Mouse (Mus musculus) CH12.LX (cell line): Measurements from ENCODE around the gene C77080. TPM values are rescaled to one million over a fixed set of nuclear protein-coding genes. Genes with fewer than 3 reads are reported as not detected.

Source experiments
- DNase-seq: peaks from one replicate; pipeline ENCODE4 v3.0.0-alpha.2; 2013; ENCODE audit errors: extremely low read depth
- H3K27ac ChIP-seq: 2 replicates; pipeline ENCODE4 v1.5.1; 2012; ENCODE audit warnings: low read depth, mild to moderate bottlenecking, control low read depth, moderate library complexity; ENCODE audit not compliant: insufficient read depth
- H3K27me3 ChIP-seq: replicated peaks from 2 replicates; pipeline ENCODE3; 2012; ENCODE audit warnings: inconsistent platforms
- H3K36me3 ChIP-seq, 2 experiments: replicated peaks in 1 of 2; 2 replicates each; pipeline versions ENCODE3 to v1.6.1; 2012; ENCODE audit warnings: inconsistent platforms in 1 of 2, low read length in 1 of 2, mild to moderate bottlenecking in 1 of 2, mixed read lengths in 1 of 2, moderate library complexity in 1 of 2; ENCODE audit not compliant: control insufficient read depth in 1 of 2, insufficient read depth in 1 of 2
- H3K4me1 ChIP-seq, 2 experiments: 2 replicates each; pipeline ENCODE4 v1.6.1; 2012; ENCODE audit warnings: inconsistent platforms in 1 of 2, moderate library complexity in 1 of 2; ENCODE audit not compliant: insufficient read depth in 2 of 2, control insufficient read depth in 1 of 2
- H3K4me2 ChIP-seq: 2 replicates; pipeline ENCODE4 v1.6.1; 2012; ENCODE audit warnings: low read depth, mild to moderate bottlenecking, control low read depth; ENCODE audit not compliant: poor library complexity, insufficient read depth, severe bottlenecking
- H3K4me3 ChIP-seq, 3 experiments: fragments of 150-350 bp in 1 of 3; sonication (generic) in 1 of 3; replicated peaks in 1 of 3; 2 replicates each; pipeline versions ENCODE3 to v1.5.1; 2011 to 2012; ENCODE audit warnings: low read depth in 2 of 3, low read length in 2 of 3, mild to moderate bottlenecking in 2 of 3, moderate library complexity in 2 of 3, control low read depth in 1 of 3, improper control_type of control experiment in 1 of 3, inconsistent platforms in 1 of 3, mixed read lengths in 1 of 3; ENCODE audit not compliant: poor library complexity in 1 of 3
- H3K79me2 ChIP-seq: replicated peaks from 2 replicates; pipeline ENCODE4 v1.6.1; 2012; ENCODE audit warnings: mild to moderate bottlenecking, moderate library complexity; ENCODE audit not compliant: control insufficient read depth, poor library complexity, insufficient read depth, severe bottlenecking; ENCODE audit errors: extremely low read depth
- H3K9ac ChIP-seq: 2 replicates; pipeline ENCODE4 v1.6.1; 2012; ENCODE audit warnings: low read depth, mild to moderate bottlenecking, control low read depth, moderate library complexity; ENCODE audit not compliant: insufficient read depth
- H3K9me3 ChIP-seq: replicated peaks from 2 replicates; pipeline ENCODE3; 2012; ENCODE audit warnings: low read length, inconsistent platforms, mixed read lengths
- BHLHE40 ChIP-seq: IDR thresholded peaks from 2 replicates; pipeline ENCODE4 v1.6.1; 2011; ENCODE audit warnings: mild to moderate bottlenecking, low read depth, low read length, improper control_type of control experiment
- CHD1 ChIP-seq: IDR thresholded peaks from 2 replicates; pipeline ENCODE4 v1.6.1; 2012; ENCODE audit warnings: low read depth, low read length, improper control_type of control experiment, inconsistent platforms
- CHD2 ChIP-seq: IDR thresholded peaks from 2 replicates; pipeline ENCODE4 v1.6.1; 2011; ENCODE audit warnings: low read length, improper control_type of control experiment
- CTCF ChIP-seq, 2 experiments: IDR thresholded peaks in 1 of 2; conservative IDR thresholded peaks in 1 of 2; 2 replicates each; pipeline ENCODE4 v1.5.1; 2011 to 2012; ENCODE audit warnings: low read depth in 2 of 2, low read length in 2 of 2, improper control_type of control experiment in 1 of 2, inconsistent platforms in 1 of 2, mild to moderate bottlenecking in 1 of 2, moderate library complexity in 1 of 2
- ELF1 ChIP-seq: IDR thresholded peaks from 2 replicates; pipeline ENCODE4 v1.6.1; 2014; ENCODE audit warnings: low read depth, mild to moderate bottlenecking, inconsistent platforms, low read length, improper control_type of control experiment
- EP300 ChIP-seq: IDR thresholded peaks from 2 replicates; pipeline ENCODE4 v1.6.1; 2011; ENCODE audit warnings: low read length, improper control_type of control experiment
- ETS1 ChIP-seq: conservative IDR thresholded peaks from 2 replicates; pipeline ENCODE4 v1.6.1; 2012; ENCODE audit warnings: low read depth, mild to moderate bottlenecking, inconsistent platforms, low read length, improper control_type of control experiment, moderate library complexity
- GABPA ChIP-seq: IDR thresholded peaks from 2 replicates; pipeline ENCODE4 v1.6.1; 2012; ENCODE audit warnings: low read depth, low read length, improper control_type of control experiment, inconsistent platforms; ENCODE audit not compliant: insufficient replicate concordance
- HCFC1 ChIP-seq: IDR thresholded peaks from 2 replicates; pipeline ENCODE4 v1.6.1; 2012; ENCODE audit warnings: low read depth, mild to moderate bottlenecking, inconsistent platforms, low read length, improper control_type of control experiment
- IRF4 ChIP-seq: IDR thresholded peaks from 2 replicates; pipeline ENCODE4 v1.6.1; 2014; ENCODE audit warnings: low read depth, mild to moderate bottlenecking, inconsistent platforms, low read length, improper control_type of control experiment
- JUND ChIP-seq: conservative IDR thresholded peaks from 2 replicates; pipeline ENCODE4 v1.6.1; 2011; ENCODE audit warnings: low read depth, low read length, improper control_type of control experiment
- MAFK ChIP-seq: IDR thresholded peaks from 2 replicates; pipeline ENCODE4 v1.6.1; 2011; ENCODE audit warnings: low read length, improper control_type of control experiment; ENCODE audit not compliant: insufficient replicate concordance
- MAZ ChIP-seq: IDR thresholded peaks from 2 replicates; pipeline ENCODE4 v1.6.1; 2012; ENCODE audit warnings: low read depth, mild to moderate bottlenecking, inconsistent platforms, low read length, improper control_type of control experiment, moderate library complexity
- MEF2A ChIP-seq: IDR thresholded peaks from 2 replicates; pipeline ENCODE4 v1.6.1; 2014; ENCODE audit warnings: low read depth, mild to moderate bottlenecking, inconsistent platforms, low read length, improper control_type of control experiment, borderline replicate concordance
- MXI1 ChIP-seq: IDR thresholded peaks from 2 replicates; pipeline ENCODE4 v1.6.1; 2011; ENCODE audit warnings: mild to moderate bottlenecking, low read depth, low read length, improper control_type of control experiment
- MYC ChIP-seq: IDR thresholded peaks from 2 replicates; pipeline ENCODE4 v1.6.1; 2011; ENCODE audit warnings: low read depth, mild to moderate bottlenecking, improper control_type of control experiment, low read length
- NELFE ChIP-seq: IDR thresholded peaks from 2 replicates; pipeline ENCODE4 v1.6.1; 2011; ENCODE audit warnings: low read depth, low read length, improper control_type of control experiment
- NRF1 ChIP-seq: IDR thresholded peaks from 2 replicates; pipeline ENCODE4 v1.6.1; 2014; ENCODE audit warnings: low read depth, mild to moderate bottlenecking, inconsistent platforms, low read length, improper control_type of control experiment, moderate library complexity
- POLR2A ChIP-seq: IDR thresholded peaks from 2 replicates; pipeline ENCODE4 v1.6.1; 2011; ENCODE audit warnings: low read depth, mild to moderate bottlenecking, improper control_type of control experiment, low read length
- POLR2AphosphoS2 ChIP-seq: IDR thresholded peaks from 2 replicates; pipeline ENCODE4 v1.6.1; 2011; ENCODE audit warnings: low read depth, low read length, improper control_type of control experiment
- RAD21 ChIP-seq: IDR thresholded peaks from 2 replicates; pipeline ENCODE4 v1.6.1; 2011; ENCODE audit warnings: low read depth, mild to moderate bottlenecking, low read length, improper control_type of control experiment, moderate library complexity
- SIN3A ChIP-seq: IDR thresholded peaks from 2 replicates; pipeline ENCODE4 v1.6.1; 2012; ENCODE audit warnings: low read length, improper control_type of control experiment, inconsistent platforms
- SMC3 ChIP-seq: IDR thresholded peaks from 2 replicates; pipeline ENCODE4 v1.6.1; 2011; ENCODE audit warnings: low read depth, low read length, improper control_type of control experiment
- TBP ChIP-seq: conservative IDR thresholded peaks from 2 replicates; pipeline ENCODE4 v1.6.1; 2011; ENCODE audit warnings: low read depth, low read length, improper control_type of control experiment
- TCF12 ChIP-seq: IDR thresholded peaks from 2 replicates; pipeline ENCODE4 v1.6.1; 2014; ENCODE audit warnings: low read depth, mild to moderate bottlenecking, inconsistent platforms, low read length, improper control_type of control experiment
- UBTF ChIP-seq: IDR thresholded peaks from 2 replicates; pipeline ENCODE4 v1.6.1; 2012; ENCODE audit warnings: low read depth, mild to moderate bottlenecking, inconsistent platforms, low read length, improper control_type of control experiment, moderate library complexity
- USF1 ChIP-seq: IDR thresholded peaks from 2 replicates; pipeline ENCODE4 v1.6.1; 2014; ENCODE audit warnings: low read depth, mild to moderate bottlenecking, inconsistent platforms, low read length, improper control_type of control experiment
- USF2 ChIP-seq: conservative IDR thresholded peaks from 2 replicates; pipeline ENCODE4 v1.6.1; 2011; ENCODE audit warnings: low read depth, low read length, improper control_type of control experiment
- ZC3H11A ChIP-seq: IDR thresholded peaks from 2 replicates; pipeline ENCODE4 v1.6.1; 2012; ENCODE audit warnings: low read depth, mild to moderate bottlenecking, inconsistent platforms, low read length, improper control_type of control experiment
- ZMIZ1 ChIP-seq: IDR thresholded peaks from 2 replicates; pipeline ENCODE4 v1.6.1; 2012; ENCODE audit warnings: low read depth, mild to moderate bottlenecking, inconsistent platforms, low read length, improper control_type of control experiment
- ZNF384 ChIP-seq: IDR thresholded peaks from 2 replicates; pipeline ENCODE4 v1.6.1; 2012; ENCODE audit warnings: low read depth, low read length, improper control_type of control experiment, inconsistent platforms
- dilution Hi-C: fragments of 300-500 bp; cut with MboI; formaldehyde crosslinking; loops from 2 replicates; pipeline ENCODE4 v1.14.3; 2020; ENCODE audit warnings: low sequenced_read_pairs; ENCODE audit not compliant: extremely low pct_unique_long_range_greater_than_20kb, extremely low pct_ligation_motif_present
- in situ Hi-C: fragments of 300-500 bp; cut with MboI; formaldehyde crosslinking; loops from 3 replicates; pipeline ENCODE4 v1.14.3; 2019; ENCODE audit warnings: low sequenced_read_pairs, low pct_ligation_motif_present, low pct_unique_long_range_greater_than_20kb, mixed read lengths
- polyA plus RNA-seq: library from polyadenylated mRNA; unstranded; fragments of >175 nt; gene quantifications from 2 replicates; pipeline ENCODE4 v1.2.1, GENCODE M21; 2012; ENCODE audit warnings: low read depth; ENCODE audit not compliant: insufficient read length
- total RNA-seq, 2 experiments: library from RNA; depleted of rRNA; stranded (reverse); fragments of 300-350 nt in 1 of 2; fragments of >200 nt in 1 of 2; gene quantifications; 2 replicates each; pipeline ENCODE4 v1.2.3; 2012 to 2014

Gene C77080
- total and polyA plus RNA-seq, 3 experiments, result 0.38 to 1.1 TPM; not detected in 1

DNA sequence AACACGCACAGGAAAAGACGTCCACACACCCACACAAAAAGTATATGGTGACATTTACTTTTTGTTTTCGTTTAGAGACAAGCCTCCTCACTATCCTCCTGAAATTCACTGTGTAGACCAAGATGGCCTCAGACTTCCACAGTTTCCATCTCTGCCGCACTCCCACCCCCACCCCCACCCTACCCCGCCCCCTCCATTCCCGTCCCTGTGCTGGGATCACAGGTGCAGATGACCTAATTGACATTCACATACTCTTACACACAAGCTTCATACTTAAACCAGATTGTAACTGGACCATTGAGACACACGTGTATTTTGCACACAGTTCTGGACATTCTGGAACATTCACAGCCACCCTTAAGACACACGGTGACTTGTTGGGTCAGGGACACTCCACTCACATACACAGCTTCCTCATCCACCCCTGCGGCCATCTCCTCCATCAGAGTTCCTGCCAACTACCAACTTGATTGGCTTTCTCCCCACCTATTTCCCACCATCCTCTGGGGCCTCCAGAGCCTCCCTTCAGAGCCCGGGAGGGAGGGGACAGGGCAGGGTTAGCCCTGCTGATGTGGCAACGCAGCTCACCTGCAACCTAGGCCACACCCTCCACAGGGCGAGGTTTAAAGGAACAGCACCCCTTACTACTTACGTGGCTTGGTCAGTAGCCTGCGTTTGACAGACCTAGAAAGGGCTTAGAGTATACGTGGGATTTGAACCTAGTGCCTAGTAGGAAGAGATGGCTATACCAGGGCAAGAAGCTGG is 11.0 kb upstream of the C77080 start:
- Histone ChIP-seq H3K4me3 (peak overlapping the region; percentile 22 to 37 (median 34)), H3K27me3 (no peaks in the 10 kb centered on the region), H3K9me3 (no peaks in the 10 kb centered on the region), H3K36me3 (no peaks in the 10 kb centered on the region), H3K4me1 (peaks cover 4 to 9% of the 10 kb centered on the region in 2 experiments; a peak in 2 of 4 replicates), H3K79me2 (no peaks in the 10 kb centered on the region), H3K9ac (no peak overlapping the region), H3K27ac (no peak overlapping the region), H3K4me2 (peak overlapping the region; percentile 69)
- in situ Hi-C loops, result no loop called here
- dilution Hi-C loops, result no loop called here
- DNase-seq, result peak; percentile 75
- TF ChIP-seq EP300, result no peak
- no peak for TF ChIP-seq TBP
- TF ChIP-seq NELFE, result 0 out of 2 replicates have a peak, but pooled peaks have one; percentile 53
- TF ChIP-seq MAZ, result peak; percentile 49; the same call in 1 of the 2 replicates
- TF ChIP-seq IRF4, result no peak
- 0 out of 2 replicates have a peak, but pooled peaks have one; percentile 10 for TF ChIP-seq ELF1
- no peak for TF ChIP-seq MAFK
- no peak for TF ChIP-seq GABPA
- peak; percentile 62; the same call in 1 of the 2 replicates for TF ChIP-seq SIN3A
- no peak for TF ChIP-seq POLR2AphosphoS2
- no peak for TF ChIP-seq UBTF
- TF ChIP-seq ZNF384, result peak; percentile 48
- TF ChIP-seq CHD2, result no peak
- no peak for TF ChIP-seq USF2
- no peak for TF ChIP-seq CTCF (conservative IDR thresholded peaks at IDR 0.05 in 1 of 2, IDR thresholded peaks at IDR 0.05 in 1 of 2; ENCODE audit: low read depth in 2 of 2, low read length in 2 of 2)
- TF ChIP-seq ZC3H11A, result no peak
- TF ChIP-seq MYC, result no peak
- peak; percentile 24; the same call in 1 of the 2 replicates for TF ChIP-seq TCF12
- no peak for TF ChIP-seq RAD21
- no peak for TF ChIP-seq CHD1
- no peak for TF ChIP-seq MEF2A
- no peak for TF ChIP-seq SMC3
- 0 out of 2 replicates have a peak, but pooled peaks have one; percentile 54 for TF ChIP-seq MXI1
- peak; percentile 66 for TF ChIP-seq POLR2A
- no peak for TF ChIP-seq ETS1
- TF ChIP-seq BHLHE40, result no peak
- no peak for TF ChIP-seq USF1
- TF ChIP-seq ZMIZ1, result 0 out of 2 replicates have a peak, but pooled peaks have one; percentile 42
- TF ChIP-seq JUND, result no peak
- peak; percentile 46; the same call in 1 of the 2 replicates for TF ChIP-seq HCFC1
- TF ChIP-seq NRF1, result 0 out of 2 replicates have a peak, but pooled peaks have one; percentile 23
